Mouse (Mus musculus) CH12.LX (cell line): ENCODE data around the gene Tspan13.

Experiments used
- CTCF ChIP-seq, 2 experiments: IDR thresholded peaks in 1 of 2; conservative IDR thresholded peaks in 1 of 2; 2 replicates each; pipeline ENCODE4 v1.5.1; 2011 to 2012; ENCODE audit warnings: low read depth in 2 of 2, low read length in 2 of 2, improper control_type of control experiment in 1 of 2, inconsistent platforms in 1 of 2, mild to moderate bottlenecking in 1 of 2, moderate library complexity in 1 of 2
- EP300 ChIP-seq: IDR thresholded peaks from 2 replicates; pipeline ENCODE4 v1.6.1; 2011; ENCODE audit warnings: low read length, improper control_type of control experiment
- MEF2A ChIP-seq: IDR thresholded peaks from 2 replicates; pipeline ENCODE4 v1.6.1; 2014; ENCODE audit warnings: low read depth, mild to moderate bottlenecking, inconsistent platforms, low read length, improper control_type of control experiment, borderline replicate concordance
- POLR2A ChIP-seq: IDR thresholded peaks from 2 replicates; pipeline ENCODE4 v1.6.1; 2011; ENCODE audit warnings: low read depth, mild to moderate bottlenecking, improper control_type of control experiment, low read length
- SMC3 ChIP-seq: IDR thresholded peaks from 2 replicates; pipeline ENCODE4 v1.6.1; 2011; ENCODE audit warnings: low read depth, low read length, improper control_type of control experiment
- ZC3H11A ChIP-seq: IDR thresholded peaks from 2 replicates; pipeline ENCODE4 v1.6.1; 2012; ENCODE audit warnings: low read depth, mild to moderate bottlenecking, inconsistent platforms, low read length, improper control_type of control experiment

DNA sequence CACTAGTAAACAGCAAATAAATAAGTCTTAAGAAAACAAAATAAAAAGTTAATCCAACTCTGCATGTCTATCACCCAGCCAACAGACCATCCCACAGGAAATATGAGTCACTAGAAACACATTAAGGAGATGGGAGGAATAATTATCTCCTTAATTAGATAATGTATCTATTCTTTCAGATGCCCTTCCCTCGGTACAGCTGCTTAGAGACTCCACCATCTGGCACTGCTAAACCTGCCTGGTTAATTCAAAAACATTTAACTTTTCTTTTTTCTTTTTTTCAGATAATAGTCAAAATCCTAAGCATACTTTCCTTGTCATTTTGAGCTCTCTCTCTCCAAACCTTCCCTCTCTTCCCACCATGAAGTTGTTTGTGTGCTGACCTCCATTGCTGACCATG lies 23.6 kb upstream of the Tspan13 start:
- TF ChIP-seq CTCF (conservative IDR thresholded peaks at IDR 0.05 in 1 of 2, IDR thresholded peaks at IDR 0.05 in 1 of 2; ENCODE audit: low read depth in 2 of 2, low read length in 2 of 2) (no peak), POLR2A (no peak), SMC3 (no peak), EP300 (no peak), MEF2A (no peak), ZC3H11A (no peak)
